Mouse (Mus musculus): ENCODE measurements around the gene Car5a.

GRCm38 (mm10) chr8:121905864-121906263 lies 38.8 kb downstream of the Car5a start:
- TF ChIP-seq TAL1 (IDR thresholded peaks at IDR 0.05; ENCODE audit: low read length) (no peak), GATA1 (IDR thresholded peaks at IDR 0.05; ENCODE audit: low read length) (no peak)

All from erythroblast, embryonic 14.5 days (primary cell).